Mouse (Mus musculus): Measurements from ENCODE around the gene Gpr84.

The Gpr84 gene

GRCm38 (mm10) chr15:103310365-103310910, at the start of gene Gpr84:
TSS of gene Gpr84 (minus strand) at chr15:103310612.
- DNase-seq (ENCODE audit: low read depth in 2 of 2, low spot score in 2 of 2): no peak

- DNase-seq (ENCODE audit: low read depth in 2 of 2, low spot score in 2 of 2): no peak
Observed at GRCm38 (mm10) chr15:103359869-103360602, 49.6 kb upstream of the Gpr84 start.

DNA sequence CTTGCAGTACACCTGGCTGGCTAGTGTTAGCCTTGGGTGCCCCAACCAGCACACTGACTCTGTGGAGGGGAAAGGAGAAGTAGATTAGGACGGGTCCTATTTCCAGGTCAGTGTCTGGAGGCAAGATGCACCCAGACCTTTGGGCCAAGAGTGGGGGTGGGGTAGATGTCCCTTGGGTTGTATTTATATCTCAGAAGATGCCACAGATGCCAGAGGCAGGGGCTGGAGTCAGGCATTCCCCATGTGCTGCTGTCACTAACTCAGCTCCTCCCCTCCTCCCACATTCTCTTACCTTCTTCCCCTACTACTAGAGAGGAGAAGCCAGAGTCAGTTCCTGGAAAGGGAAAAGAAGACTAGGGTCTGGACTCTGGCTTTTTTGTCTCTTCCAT, 48.7 kb upstream of the Gpr84 start:
- DNase-seq (ENCODE audit: low read depth in 2 of 2, low spot score in 2 of 2): no peak

GRCm38 (mm10) chr15:103358278-103359121, 48.1 kb upstream of the Gpr84 start:
- no peak for DNase-seq (ENCODE audit: low read depth in 2 of 2, low spot score in 2 of 2)

DNA sequence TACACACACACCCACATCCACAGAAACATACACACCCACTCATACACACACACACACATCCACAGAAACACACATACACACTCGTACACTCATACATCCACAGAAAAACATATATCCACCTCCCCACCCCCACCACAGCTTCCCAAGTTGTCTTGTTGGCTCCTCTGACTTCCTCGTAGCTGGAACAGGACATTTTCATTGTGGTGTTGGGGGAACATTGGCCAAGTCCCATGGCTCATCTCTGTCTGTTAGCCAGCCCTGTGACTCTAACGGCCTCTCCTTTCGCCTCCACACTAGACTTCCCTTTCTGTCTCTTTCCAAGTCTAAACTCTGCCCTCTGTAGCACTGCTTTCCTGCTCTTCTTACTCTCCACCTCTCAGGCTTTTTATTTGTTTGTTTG, 47.4 kb upstream of the Gpr84 start:
- DNase-seq (ENCODE audit: low read depth in 2 of 2, low spot score in 2 of 2): no peak

DNA sequence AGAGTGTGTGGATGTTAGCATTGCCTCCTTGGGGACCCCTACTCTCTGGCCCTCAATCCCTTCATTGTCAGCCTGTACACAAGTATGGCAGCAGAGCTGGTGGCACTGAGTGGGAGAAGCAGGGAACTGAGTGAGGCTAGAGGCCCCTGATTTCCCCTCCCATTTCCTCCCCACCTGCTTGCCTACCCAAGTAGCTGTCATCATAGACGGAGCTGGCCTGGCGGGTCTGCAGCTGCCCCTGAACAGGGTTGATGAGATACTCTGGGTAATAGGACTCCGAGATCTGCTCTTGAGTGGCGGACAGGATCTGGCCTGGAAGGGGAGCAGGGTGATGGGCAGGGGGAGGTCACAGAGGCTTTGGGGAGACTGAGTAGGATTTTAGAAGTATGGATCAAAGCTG, 45.7 kb upstream of the Gpr84 start:
- DNase-seq (ENCODE audit: low read depth in 2 of 2, low spot score in 2 of 2): no peak

GRCm38 (mm10) chr15:103355420-103355819, 45.0 kb upstream of the Gpr84 start:
- DNase-seq (ENCODE audit: low read depth in 2 of 2, low spot score in 2 of 2): no peak

- no peak for DNase-seq (ENCODE audit: low read depth in 2 of 2, low spot score in 2 of 2)
Observed at GRCm38 (mm10) chr15:103354690-103355089, 44.3 kb upstream of the Gpr84 start.

GRCm38 (mm10) chr15:103353511-103354256, 43.3 kb upstream of the Gpr84 start:
- DNase-seq (ENCODE audit: low read depth in 2 of 2, low spot score in 2 of 2): no peak

DNA sequence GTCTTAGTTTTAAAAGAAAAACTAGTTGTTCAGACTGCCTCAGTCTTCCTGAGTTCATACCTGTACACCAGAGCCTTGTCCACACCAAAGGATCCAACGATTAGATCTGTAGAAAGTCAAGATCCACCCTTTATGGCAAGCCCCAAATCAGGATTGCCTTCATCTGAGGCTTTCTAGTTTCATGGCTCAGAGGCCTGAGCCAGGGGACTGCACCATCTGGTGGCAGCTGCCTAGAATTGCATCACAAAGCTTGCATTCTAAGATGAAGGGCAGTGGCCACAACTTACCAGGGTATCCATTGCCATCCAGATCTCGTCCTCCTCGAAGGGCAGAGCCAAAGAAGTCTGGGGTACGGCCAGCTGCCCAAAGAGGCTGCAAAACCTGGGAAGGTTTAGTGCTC, 42.4 kb upstream of the Gpr84 start:
- DNase-seq (ENCODE audit: low read depth in 2 of 2, low spot score in 2 of 2): peak in 1 of 2 experiments; percentile 36

DNA sequence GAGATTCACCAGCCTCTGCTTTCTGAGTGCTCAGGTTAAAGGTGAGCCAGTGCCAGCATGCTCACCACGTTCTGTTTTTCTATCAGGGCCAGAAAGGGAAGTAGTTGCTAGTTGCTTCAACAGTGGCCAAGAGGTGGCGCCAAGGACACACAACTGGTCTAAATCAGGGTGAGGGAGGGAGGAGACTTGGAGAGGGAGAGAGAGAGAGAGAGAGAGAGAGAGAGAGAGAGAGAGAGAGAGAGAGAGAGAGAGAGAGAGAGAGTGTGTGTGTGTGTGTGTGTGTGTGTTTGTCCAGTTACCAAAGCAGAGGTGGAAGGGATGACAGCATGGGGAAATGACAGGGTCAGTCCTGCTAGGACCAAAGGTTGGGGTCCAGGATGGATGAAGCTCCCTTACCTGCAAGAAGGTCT, 36.9 kb upstream of the Gpr84 start:
- peak in 1 of 2 experiments; percentile 32 for DNase-seq (ENCODE audit: low read depth in 2 of 2, low spot score in 2 of 2)

- DNase-seq (ENCODE audit: low read depth in 2 of 2, low spot score in 2 of 2): no peak
Observed at GRCm38 (mm10) chr15:103345789-103346188, 35.4 kb upstream of the Gpr84 start.

GRCm38 (mm10) chr15:103343556-103343955, 33.1 kb upstream of the Gpr84 start:
- no peak for DNase-seq (ENCODE audit: low read depth in 2 of 2, low spot score in 2 of 2)

- no peak for DNase-seq (ENCODE audit: low read depth in 2 of 2, low spot score in 2 of 2)
Observed at GRCm38 (mm10) chr15:103343008-103343407, 32.6 kb upstream of the Gpr84 start.

DNA sequence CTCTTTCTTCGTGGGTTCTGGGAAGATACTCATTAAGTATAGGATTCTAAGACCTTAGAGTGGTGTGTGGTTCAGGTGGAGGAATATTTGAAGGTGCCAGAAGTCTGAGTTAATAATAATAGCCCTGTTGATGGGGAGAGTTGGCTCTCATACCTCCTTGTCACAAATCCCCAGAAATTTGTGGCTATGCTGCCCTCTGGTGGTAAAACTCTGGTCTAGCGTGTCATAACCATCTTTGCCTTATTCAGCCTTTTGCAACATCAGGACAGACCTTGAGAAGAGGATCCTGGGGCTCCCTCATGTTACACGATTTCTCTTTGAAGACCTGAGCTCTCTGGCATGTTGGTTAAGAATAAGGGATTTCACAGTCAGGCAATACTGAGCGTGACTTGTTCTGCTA, 32.0 kb upstream of the Gpr84 start:
- peak; percentile 55 to 71 for DNase-seq (ENCODE audit: low read depth in 2 of 2, low spot score in 2 of 2)

DNA sequence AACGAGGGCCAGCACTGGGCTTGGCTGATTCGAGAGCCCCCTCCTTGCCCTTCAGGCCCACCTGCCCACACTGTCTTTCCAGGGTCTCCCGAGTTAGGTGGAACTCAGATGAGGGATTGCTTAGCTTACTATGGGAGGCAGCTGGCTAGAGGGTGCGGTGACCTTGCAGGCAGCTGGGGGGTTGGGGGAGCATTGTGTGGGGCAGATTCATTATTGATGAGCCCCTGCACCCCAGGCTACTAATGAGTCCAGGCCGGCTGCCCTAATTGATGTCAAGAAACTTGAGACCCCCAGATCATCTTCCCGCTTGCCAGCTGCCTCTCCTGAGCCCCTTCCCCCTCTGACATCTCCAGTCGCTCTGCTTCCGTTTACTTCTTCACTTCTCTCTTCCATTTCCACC, 31.1 kb upstream of the Gpr84 start:
- no peak for DNase-seq (ENCODE audit: low read depth in 2 of 2, low spot score in 2 of 2)

GRCm38 (mm10) chr15:103340786-103341185, 30.4 kb upstream of the Gpr84 start:
- DNase-seq (ENCODE audit: low read depth in 2 of 2, low spot score in 2 of 2): no peak

GRCm38 (mm10) chr15:103339961-103340337, 29.5 kb upstream of the Gpr84 start, which contains the start of gene Zfp385a:
TSS of gene Zfp385a (minus strand) at chr15:103340093.
- peak; percentile 55 to 69 for DNase-seq (ENCODE audit: low read depth in 2 of 2, low spot score in 2 of 2)

DNA sequence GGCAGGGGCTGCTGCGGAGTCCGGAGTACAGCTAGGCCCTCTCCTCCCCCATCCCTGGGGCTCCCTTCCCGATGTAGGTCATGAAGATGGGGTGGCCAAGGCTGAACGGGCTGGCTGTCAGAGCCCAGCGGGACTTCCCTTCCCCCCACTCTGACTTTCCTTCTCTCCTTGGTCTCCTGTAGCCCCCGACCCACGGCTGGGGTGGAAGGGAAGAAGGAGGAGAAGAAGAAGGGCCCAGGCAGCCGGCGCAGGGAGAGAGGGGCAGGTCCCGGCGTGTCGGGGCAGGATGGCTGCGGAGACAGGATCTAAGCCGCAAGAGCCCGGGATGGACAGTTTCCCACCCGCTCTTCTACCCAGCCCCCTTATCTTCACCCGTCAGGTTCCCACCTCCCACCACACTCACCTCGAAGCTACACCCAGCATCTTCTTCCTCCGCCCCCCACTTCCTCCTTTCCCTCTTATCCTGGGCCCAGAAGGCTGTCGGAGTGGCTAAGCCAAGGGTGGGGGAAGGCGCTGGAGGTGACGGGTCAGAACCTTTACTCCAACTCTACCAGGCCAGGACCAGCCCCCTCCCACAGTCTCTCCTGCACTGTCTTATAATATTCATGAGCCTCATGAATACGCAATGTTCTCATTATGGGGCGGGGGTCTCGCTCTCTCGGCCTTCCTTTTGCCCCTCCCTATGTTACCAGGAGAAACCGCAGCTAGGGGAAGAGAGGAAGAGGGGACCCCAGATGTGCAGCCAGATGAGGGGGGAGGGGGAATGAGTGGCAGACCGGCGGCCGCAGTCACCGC, 29.0 kb upstream of the Gpr84 start:
- no peak for DNase-seq (ENCODE audit: low read depth in 2 of 2, low spot score in 2 of 2)

- DNase-seq (ENCODE audit: low read depth in 2 of 2, low spot score in 2 of 2): no peak
Observed at GRCm38 (mm10) chr15:103338829-103339165, 28.4 kb upstream of the Gpr84 start.

Data from CD8-positive naive resting alpha-beta T cell, adult 2 months (primary cell).